ENCODE assay signal across 20 mouse cellular contexts in the genomic region with DNA sequence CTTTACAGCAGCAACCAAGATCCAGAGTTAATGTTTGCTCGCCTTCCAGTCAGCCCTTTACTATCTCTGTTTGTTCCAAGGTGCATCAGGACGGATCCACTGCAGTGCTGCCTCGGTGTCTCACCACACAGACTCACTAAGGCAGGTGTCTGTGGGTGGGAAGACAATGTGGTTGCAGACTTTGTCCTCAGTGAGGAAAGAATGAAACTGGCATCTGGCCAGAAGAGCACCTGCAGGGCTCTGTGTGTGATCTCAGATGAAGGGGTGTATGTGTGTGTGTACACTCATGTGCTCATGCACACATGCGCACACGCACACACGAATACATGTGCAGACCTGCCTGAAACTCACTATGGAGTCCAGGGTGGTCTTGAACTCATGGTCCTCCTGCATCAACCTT. TPM values are rescaled to one million over a fixed set of nuclear protein-coding genes. Genes with fewer than 3 reads are reported as not detected.
DNase-seq lines count a peak whose midpoint lies in the region; ATAC-seq and TF ChIP-seq lines count a peak whose summit lies in the region.
"Had no signal": no experiment of that assay in that cellular context is flagged by ENCODE, and none has a peak within 500 bp of the region (broad histone marks: within the 10 kb centered on the region; RNA-seq: fewer than 3 reads in every experiment).

No protein-coding gene starts in this region.

- ATAC-seq in liver, embryonic 14.5 days (ENCODE audit: insufficient read depth), result peak; percentile 18; the same call in 1 of the 2 replicates
- peak; percentile 62 for ATAC-seq in stomach, postnatal 0 days (ENCODE audit: low FRiP score, low TSS enrichment)
- ATAC-seq in midbrain, embryonic 14.5 days (ENCODE audit: low FRiP score, low TSS enrichment), result no peak
- no peak for ATAC-seq in kidney, embryonic 14.5 days (ENCODE audit: low FRiP score, low TSS enrichment)
- ATAC-seq: forebrain, postnatal 0 days; Patski had no signal

- H3K27ac ChIP-seq in liver, adult 2 months (replicated peaks; ENCODE audit: insufficient read depth, low read depth, low read length), result peak overlapping the region; percentile 31
- H3K27ac ChIP-seq in liver, embryonic 14.5 days, result no peak overlapping the region
- peak overlapping the region; percentile 25; the same call in 1 of the 2 replicates for H3K27ac ChIP-seq in stomach, postnatal 0 days (replicated peaks)
- H3K27ac ChIP-seq in midbrain, embryonic 14.5 days (replicated peaks; ENCODE audit: low read depth, low read length), result no peak overlapping the region
- H3K27ac ChIP-seq in kidney, embryonic 14.5 days (ENCODE audit: low read depth, low read length), result no peak overlapping the region
- H3K27ac ChIP-seq: embryonic facial prominence, embryonic 13.5 days; hindbrain, embryonic 14.5 days; midbrain, embryonic 10.5 days had no signal

- no peaks in the 10 kb centered on the region for H3K27me3 ChIP-seq in liver, adult 2 months (ENCODE audit: control insufficient read depth, insufficient read depth, low read length)
- H3K27me3 ChIP-seq in liver, embryonic 14.5 days (ENCODE audit: control insufficient read depth, insufficient read depth, low read length), result no peaks in the 10 kb centered on the region
- no peaks in the 10 kb centered on the region for H3K27me3 ChIP-seq in stomach, postnatal 0 days (ENCODE audit: control insufficient read depth, insufficient read depth, low read length)
- no peaks in the 10 kb centered on the region for H3K27me3 ChIP-seq in midbrain, embryonic 14.5 days (ENCODE audit: control insufficient read depth, insufficient read depth, low read length)
- no peaks in the 10 kb centered on the region for H3K27me3 ChIP-seq in kidney, embryonic 14.5 days (ENCODE audit: control insufficient read depth, insufficient read depth, low read length)
- H3K27me3 ChIP-seq: embryonic facial prominence, embryonic 13.5 days; Patski had no signal

- H3K9ac ChIP-seq in liver, adult 2 months (ENCODE audit: low read depth, low read length), result no peak overlapping the region
- H3K9ac ChIP-seq in liver, embryonic 14.5 days (replicated peaks), result no peak overlapping the region
- H3K9ac ChIP-seq in stomach, postnatal 0 days (ENCODE audit: low read length), result no peak overlapping the region
- no peak overlapping the region for H3K9ac ChIP-seq in midbrain, embryonic 14.5 days (replicated peaks; ENCODE audit: low read length)
- no peak overlapping the region for H3K9ac ChIP-seq in kidney, embryonic 14.5 days (ENCODE audit: low read depth, low read length)
- H3K9ac ChIP-seq: embryonic facial prominence, embryonic 13.5 days; forebrain, postnatal 0 days; hindbrain, embryonic 14.5 days had no signal

- no peak for TF ChIP-seq POLR2A in liver, adult 2 months (IDR thresholded peaks at IDR 0.05; ENCODE audit: extremely low read depth, insufficient read depth, low read length)

- TF ChIP-seq CTCF in liver, adult 2 months (IDR thresholded peaks at IDR 0.05; ENCODE audit: low read depth, low read length), result no peak
- TF ChIP-seq CTCF in liver, embryonic 14.5 days (IDR thresholded peaks at IDR 0.05; ENCODE audit: low read depth), result no peak
- TF ChIP-seq CTCF in stomach, postnatal 0 days (IDR thresholded peaks at IDR 0.05; ENCODE audit: low read depth), result no peak

- H3K79me2 ChIP-seq in liver, adult 2 months (ENCODE audit: control insufficient read depth, insufficient read depth, low read length), result no peaks in the 10 kb centered on the region

- H3K4me2 ChIP-seq in liver, embryonic 14.5 days (ENCODE audit: low read depth), result no peak overlapping the region
- no peak overlapping the region for H3K4me2 ChIP-seq in stomach, postnatal 0 days (replicated peaks; ENCODE audit: low read depth)
- no peak overlapping the region for H3K4me2 ChIP-seq in midbrain, embryonic 14.5 days (ENCODE audit: low read length)
- no peak overlapping the region for H3K4me2 ChIP-seq in kidney, embryonic 14.5 days (replicated peaks; ENCODE audit: low read depth, low read length)
- H3K4me2 ChIP-seq: embryonic facial prominence, embryonic 13.5 days; hindbrain, embryonic 14.5 days had no signal

- WGBS in liver, adult 2 months, result 35% methylated on average over 6 of the region's 6 CpGs
- WGBS in liver, embryonic 14.5 days (ENCODE audit: insufficient replicate concordance), result 68% methylated on average over 6 of the region's 6 CpGs
- WGBS in stomach, postnatal 0 days, result 65% methylated on average over 6 of the region's 6 CpGs
- WGBS in midbrain, embryonic 14.5 days, result 88% methylated on average over 6 of the region's 6 CpGs
- 94% methylated on average over 6 of the region's 6 CpGs for WGBS in kidney, embryonic 14.5 days

- no peaks in the 10 kb centered on the region for H3K36me3 ChIP-seq in liver, adult 2 months (ENCODE audit: control insufficient read depth, insufficient read depth, low read length)
- no peaks in the 10 kb centered on the region for H3K36me3 ChIP-seq in liver, embryonic 14.5 days (replicated peaks; ENCODE audit: control insufficient read depth, insufficient read depth, low read depth)
- H3K36me3 ChIP-seq in stomach, postnatal 0 days (ENCODE audit: control insufficient read depth, insufficient read depth, low read length), result no peaks in the 10 kb centered on the region
- H3K36me3 ChIP-seq in midbrain, embryonic 14.5 days (ENCODE audit: control insufficient read depth, insufficient read depth, low read length), result no peaks in the 10 kb centered on the region
- H3K36me3 ChIP-seq in kidney, embryonic 14.5 days (ENCODE audit: control insufficient read depth, insufficient read depth, low read length), result no peaks in the 10 kb centered on the region
- H3K36me3 ChIP-seq: embryonic facial prominence, embryonic 13.5 days; midbrain, embryonic 10.5 days had no signal

- H3K4me3 ChIP-seq in liver, adult 2 months (ENCODE audit: insufficient read depth, low read depth, low read length), result no peak overlapping the region
- no peak overlapping the region for H3K4me3 ChIP-seq in liver, embryonic 14.5 days (ENCODE audit: insufficient read depth in 1 of 2, low read depth in 2 of 2, low read length in 2 of 2)
- no peak overlapping the region for H3K4me3 ChIP-seq in stomach, postnatal 0 days (ENCODE audit: low read depth, low read length)
- H3K4me3 ChIP-seq in midbrain, embryonic 14.5 days (replicated peaks; ENCODE audit: low read depth, low read length), result no peak overlapping the region
- H3K4me3 ChIP-seq in kidney, embryonic 14.5 days (ENCODE audit: low read length), result no peak overlapping the region
- H3K4me3 ChIP-seq: embryonic facial prominence, embryonic 13.5 days; midbrain, embryonic 10.5 days had no signal

- TF ChIP-seq EP300 in liver, embryonic 14.5 days (IDR thresholded peaks at IDR 0.05; ENCODE audit: low read depth), result no peak
- no peak for TF ChIP-seq EP300 in stomach, postnatal 0 days (optimal IDR thresholded peaks at IDR 0.05)

- H3K4me1 ChIP-seq in liver, adult 2 months (ENCODE audit: control insufficient read depth, insufficient read depth, low read length), result peaks cover 23% of the 10 kb centered on the region
- peaks cover 3 to 20% of the 10 kb centered on the region in 2 experiments; a peak in 3 of 4 replicates for H3K4me1 ChIP-seq in liver, embryonic 14.5 days (replicated peaks; ENCODE audit: control insufficient read depth in 2 of 2, insufficient read depth in 2 of 2, low read length in 1 of 2)
- H3K4me1 ChIP-seq in stomach, postnatal 0 days (replicated peaks; ENCODE audit: control insufficient read depth, insufficient read depth), result no peaks in the 10 kb centered on the region
- no peaks in the 10 kb centered on the region for H3K4me1 ChIP-seq in midbrain, embryonic 14.5 days (ENCODE audit: control insufficient read depth, insufficient read depth, low read length)
- no peaks in the 10 kb centered on the region for H3K4me1 ChIP-seq in kidney, embryonic 14.5 days (ENCODE audit: control insufficient read depth, insufficient read depth, low read length)
- H3K4me1 ChIP-seq: embryonic facial prominence, embryonic 13.5 days had no signal

- peak; percentile 60 for DNase-seq in liver, adult 2 months (ENCODE audit: extremely low read depth, low read depth, low spot score)
- DNase-seq in liver, result no peak
- DNase-seq in liver, embryonic 14.5 days (ENCODE audit: low read depth in 3 of 3, low spot score in 3 of 3), result no peak
- peak; percentile 52 for DNase-seq in stomach, postnatal 0 days (ENCODE audit: low spot score)
- no peak for DNase-seq in midbrain, embryonic 14.5 days
- no peak for DNase-seq in kidney, adult 11 months
- DNase-seq: adrenal gland, postnatal 25 days; B cell, adult 2 months; cerebellum, adult 18-20 months; forebrain, postnatal 0 days; heart, adult 11 months; kidney, adult 8-10 months; kidney, postnatal 4 days; lung, postnatal 14 days; right cerebral cortex, postnatal 25 days had no signal

- no peaks in the 10 kb centered on the region for H3K9me3 ChIP-seq in liver, embryonic 14.5 days (ENCODE audit: control insufficient read depth, low read length)
- H3K9me3 ChIP-seq in stomach, postnatal 0 days (ENCODE audit: control insufficient read depth, low read length), result no peaks in the 10 kb centered on the region
- H3K9me3 ChIP-seq in midbrain, embryonic 14.5 days (ENCODE audit: control insufficient read depth, low read length), result no peaks in the 10 kb centered on the region
- no peaks in the 10 kb centered on the region for H3K9me3 ChIP-seq in kidney, embryonic 14.5 days (ENCODE audit: control insufficient read depth, low read length)
- H3K9me3 ChIP-seq: embryonic facial prominence, embryonic 13.5 days; midbrain, embryonic 10.5 days had no signal

RNA-seq across cellular contexts. Expression of a gene that starts 52.6 kb away (rescaled TPM):
- 0.54 and 0.55 TPM in 2 replicates for total RNA-seq in liver, adult 2 months (2014; rRNA removed)
- 0.06 and 0.17 TPM in 2 replicates for polyA plus RNA-seq in liver, adult 2 months (2012; rRNA removed)
- 0.10 and 0.15 TPM in 2 replicates for polyA plus RNA-seq in liver, embryonic 14.5 days (2012; rRNA removed)
- 0.25 and 0.56 TPM in 2 replicates for polyA plus RNA-seq in liver, embryonic 14.5 days (2014; fragmentation: Nextera tagmentation; extraction: Ambion mirVana)
- polyA plus RNA-seq in stomach, postnatal 0 days (2015; fragmentation: Nextera tagmentation; extraction: Ambion mirVana), result 0.86 and 1.2 TPM in 2 replicates
- 2.7 TPM in 2 replicates for polyA plus RNA-seq in midbrain, embryonic 14.5 days (2014; fragmentation: Nextera tagmentation; extraction: Ambion mirVana)
- 0.90 and 1.1 TPM in 2 replicates for polyA plus RNA-seq in kidney, embryonic 14.5 days (2014; fragmentation: Nextera tagmentation; extraction: Ambion mirVana)

RNA-seq across cellular contexts. Expression of a gene that starts 52.7 kb away (rescaled TPM):
- 11.1 and 15.9 TPM in 2 replicates for total RNA-seq in liver, adult 2 months (2014; rRNA removed)
- polyA plus RNA-seq in liver, adult 2 months (2012; rRNA removed), result 4.3 and 8.0 TPM in 2 replicates
- polyA plus RNA-seq in liver, embryonic 14.5 days (2012; rRNA removed), result 6.9 and 13.0 TPM in 2 replicates
- 17.5 and 18.0 TPM in 2 replicates for polyA plus RNA-seq in liver, embryonic 14.5 days (2014; fragmentation: Nextera tagmentation; extraction: Ambion mirVana)
- polyA plus RNA-seq in stomach, postnatal 0 days (2015; fragmentation: Nextera tagmentation; extraction: Ambion mirVana), result 22.9 and 24.3 TPM in 2 replicates
- polyA plus RNA-seq in midbrain, embryonic 14.5 days (2014; fragmentation: Nextera tagmentation; extraction: Ambion mirVana), result 45.0 and 51.1 TPM in 2 replicates
- 50.8 and 62.3 TPM in 2 replicates for polyA plus RNA-seq in kidney, embryonic 14.5 days (2014; fragmentation: Nextera tagmentation; extraction: Ambion mirVana)

Comparison
In these comparisons a context has a peak if more than half of its experiments do, and no peak if none do; other contexts are left out.
1. DNase-seq: peak in liver, adult 2 months (single experiment) and stomach, postnatal 0 days (single experiment); none in liver (single experiment), liver, embryonic 14.5 days (0 of 3), midbrain, embryonic 14.5 days (single experiment) and kidney, adult 11 months (single experiment).
2. H3K27ac ChIP-seq: peak in liver, adult 2 months (single experiment) and stomach, postnatal 0 days (single experiment); none in liver, embryonic 14.5 days (single experiment), midbrain, embryonic 14.5 days (single experiment) and kidney, embryonic 14.5 days (single experiment).
3. ATAC-seq: peak in liver, embryonic 14.5 days (single experiment) and stomach, postnatal 0 days (single experiment); none in midbrain, embryonic 14.5 days (single experiment) and kidney, embryonic 14.5 days (single experiment).